Mouse (Mus musculus): Measurements from ENCODE around the gene Map2k3. TPM values are rescaled to one million over a fixed set of nuclear protein-coding genes. Genes with fewer than 3 reads are reported as not detected.

The Map2k3 gene
- polyA plus RNA-seq, 1 experiment from 2014 or later: 66.4 TPM

Other genes starting within 250 kb of the Map2k3 start
- 98.5 and 102 TPM in 2 replicates for gene Llgl1, start 232.3 kb upstream of the Map2k3 start, polyA plus RNA-seq (2014; fragmentation: Nextera tagmentation; extraction: Ambion mirVana)
- 60.0 and 65.5 TPM in 2 replicates for gene Flii, start 204.8 kb upstream of the Map2k3 start, polyA plus RNA-seq (2014; fragmentation: Nextera tagmentation; extraction: Ambion mirVana)
- 15.0 and 15.6 TPM in 2 replicates for gene Mief2, start 203.6 kb upstream of the Map2k3 start, polyA plus RNA-seq (2014; fragmentation: Nextera tagmentation; extraction: Ambion mirVana)
- 20.8 and 26.5 TPM in 2 replicates for gene Top3a, start 154.7 kb upstream of the Map2k3 start, polyA plus RNA-seq (2014; fragmentation: Nextera tagmentation; extraction: Ambion mirVana)
- 9.0 and 9.2 TPM in 2 replicates for gene Smcr8, start 154.5 kb upstream of the Map2k3 start, polyA plus RNA-seq (2014; fragmentation: Nextera tagmentation; extraction: Ambion mirVana)
- 69.4 and 75.5 TPM in 2 replicates for gene Shmt1, start 120.3 kb upstream of the Map2k3 start, polyA plus RNA-seq (2014; fragmentation: Nextera tagmentation; extraction: Ambion mirVana)
- gene Dhrs7b, start 101.4 kb upstream of the Map2k3 start, polyA plus RNA-seq (2014; fragmentation: Nextera tagmentation; extraction: Ambion mirVana): 25.2 and 26.1 TPM in 2 replicates
- gene Tmem11, start 52.8 kb upstream of the Map2k3 start, polyA plus RNA-seq (2014; fragmentation: Nextera tagmentation; extraction: Ambion mirVana): 66.0 and 74.5 TPM in 2 replicates
- 16.1 and 18.3 TPM in 2 replicates for gene Natd1, start 17.3 kb upstream of the Map2k3 start, polyA plus RNA-seq (2014; fragmentation: Nextera tagmentation; extraction: Ambion mirVana)
- 0.08 TPM in 1 of 2 replicates, not detected in the other for gene Kcnj12, start 90.5 kb downstream of the Map2k3 start, polyA plus RNA-seq (2014; fragmentation: Nextera tagmentation; extraction: Ambion mirVana)
- gene Tnfrsf13b, start 194.7 kb downstream of the Map2k3 start, polyA plus RNA-seq (2014; fragmentation: Nextera tagmentation; extraction: Ambion mirVana): 0.89 and 0.99 TPM in 2 replicates
- 186 and 194 TPM in 2 replicates for gene Usp22, start 243.0 kb downstream of the Map2k3 start, polyA plus RNA-seq (2014; fragmentation: Nextera tagmentation; extraction: Ambion mirVana)